Mouse (Mus musculus) hindlimb bud, embryonic 11.5 days (tissue): ENCODE measurements around the gene Ndc80.
"Not testable (repeated sequence)": the region's sequence is repeated elsewhere in the genome, so short reads cannot be mapped to it uniquely, and the experiment has no call there.

Experiments
- DNase-seq: peaks from one replicate; pipeline ENCODE4 v3.0.0-alpha.2; 2012; ENCODE audit warnings: low read depth, low spot score; ENCODE audit errors: extremely low spot score

Gene Ndc80

GRCm38 (mm10) chr17:71479381-71479901, 47.2 kb downstream of the Ndc80 start:
- DNase-seq: no peak

- DNase-seq: no peak
Measured at GRCm38 (mm10) chr17:71477481-71477880, 49.2 kb downstream of the Ndc80 start.

GRCm38 (mm10) chr17:71476346-71477020, 50.2 kb downstream of the Ndc80 start:
- DNase-seq: no peak

GRCm38 (mm10) chr17:71475705-71476089, 51.0 kb downstream of the Ndc80 start:
- no peak for DNase-seq

GRCm38 (mm10) chr17:71474762-71475704, 51.6 kb downstream of the Ndc80 start, which contains the start of gene Smchd1:
Gene Smchd1 (minus strand): TSS chr17:71475343.
- no peak for DNase-seq

GRCm38 (mm10) chr17:71474128-71474527, 52.5 kb downstream of the Ndc80 start:
- no peak for DNase-seq

GRCm38 (mm10) chr17:71471261-71471660, 55.4 kb downstream of the Ndc80 start:
- DNase-seq: no peak

- DNase-seq: no peak
Measured at GRCm38 (mm10) chr17:71460312-71460711, 66.3 kb downstream of the Ndc80 start.

GRCm38 (mm10) chr17:71459818-71460217, 66.8 kb downstream of the Ndc80 start, which contains the start of gene Gm4707:
Gene Gm4707 (minus strand): TSS chr17:71459918.
- DNase-seq: no peak

- not testable (repeated sequence) for DNase-seq
Measured at GRCm38 (mm10) chr17:71457361-71457760, 69.3 kb downstream of the Ndc80 start.
